Mouse (Mus musculus) adrenal gland, postnatal 36 days (tissue): ENCODE results near the gene Sppl3. TPM values are rescaled to one million over a fixed set of nuclear protein-coding genes. Genes with fewer than 3 reads are reported as not detected.
A peak's percentile ranks its signal among the peaks of the same experiment; 100 is the strongest.

Experiments
- DNase-seq, 2 experiments: peaks; one replicate each; pipeline ENCODE4 v3.0.0; 2021; ENCODE audit warnings: mixed read lengths in 1 of 2
- long read RNA-seq, 2 experiments: library from polyadenylated mRNA; stranded (forward); transcript quantifications; one replicate each; pipeline ENCODE4 v2.0.0; 2021; ENCODE audit warnings: borderline sequencing depth in 2 of 2
- total RNA-seq, 2 experiments: library from RNA; stranded (reverse); gene quantifications; 2 replicates each; pipeline ENCODE4 v1.2.3; 2021

Gene Sppl3
- 10 to 100 TPM; 52.0 to 54.1 TPM for total RNA-seq
- long read RNA-seq, experiment 1, transcript Sppl3-201 (11 exons, 3,204 nt), result major isoform, 114 of 136 reads
- long read RNA-seq, experiment 1, partial matches to known transcripts, result 15 of 136 reads
- long read RNA-seq, experiment 1, other reads (novel, unspliced or antisense), result 6 of 136 reads
- long read RNA-seq, experiment 2, transcript Sppl3-201 (11 exons, 3,204 nt), result major isoform, 37 of 47 reads
- long read RNA-seq, experiment 2, partial matches to known transcripts, result 2 of 47 reads
- long read RNA-seq, experiment 2, other reads (novel, unspliced or antisense), result 8 of 47 reads

DNA sequence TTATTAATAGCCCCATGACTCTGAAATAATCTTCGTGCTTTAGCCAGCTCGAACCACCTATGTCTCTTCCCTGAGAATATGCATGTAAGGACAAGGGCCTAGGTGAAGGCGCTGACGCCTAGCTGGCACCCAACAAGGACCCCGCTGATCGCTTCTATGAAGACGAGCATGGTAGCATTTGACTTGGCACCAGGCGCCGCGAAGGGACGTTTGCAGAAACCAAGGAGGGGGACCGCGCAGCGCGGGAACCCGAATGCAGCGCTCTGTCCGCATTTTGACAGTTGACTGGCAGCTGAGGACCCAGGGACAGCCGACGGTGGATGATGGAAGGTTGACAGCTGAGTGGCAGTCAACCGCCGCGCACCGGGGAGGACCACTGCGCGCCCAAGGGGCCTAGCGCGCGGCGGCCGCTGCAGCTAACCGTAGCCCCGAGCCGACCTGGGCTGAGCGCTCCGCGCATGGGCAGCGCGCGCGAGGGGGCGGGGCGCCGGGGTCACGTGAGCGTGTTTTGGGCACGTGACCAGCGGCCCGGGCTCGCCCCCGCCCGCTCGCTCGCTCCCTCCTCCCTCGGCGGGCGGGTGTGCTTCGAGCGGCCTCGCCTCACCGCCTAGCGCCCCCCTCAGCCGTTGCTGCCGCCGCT, at the start of gene Sppl3:
Sppl3 (plus strand) TSS at position 561 of the 640 bp plus-strand sequence.
- DNase-seq, result peak; percentile 96 to 97

DNA sequence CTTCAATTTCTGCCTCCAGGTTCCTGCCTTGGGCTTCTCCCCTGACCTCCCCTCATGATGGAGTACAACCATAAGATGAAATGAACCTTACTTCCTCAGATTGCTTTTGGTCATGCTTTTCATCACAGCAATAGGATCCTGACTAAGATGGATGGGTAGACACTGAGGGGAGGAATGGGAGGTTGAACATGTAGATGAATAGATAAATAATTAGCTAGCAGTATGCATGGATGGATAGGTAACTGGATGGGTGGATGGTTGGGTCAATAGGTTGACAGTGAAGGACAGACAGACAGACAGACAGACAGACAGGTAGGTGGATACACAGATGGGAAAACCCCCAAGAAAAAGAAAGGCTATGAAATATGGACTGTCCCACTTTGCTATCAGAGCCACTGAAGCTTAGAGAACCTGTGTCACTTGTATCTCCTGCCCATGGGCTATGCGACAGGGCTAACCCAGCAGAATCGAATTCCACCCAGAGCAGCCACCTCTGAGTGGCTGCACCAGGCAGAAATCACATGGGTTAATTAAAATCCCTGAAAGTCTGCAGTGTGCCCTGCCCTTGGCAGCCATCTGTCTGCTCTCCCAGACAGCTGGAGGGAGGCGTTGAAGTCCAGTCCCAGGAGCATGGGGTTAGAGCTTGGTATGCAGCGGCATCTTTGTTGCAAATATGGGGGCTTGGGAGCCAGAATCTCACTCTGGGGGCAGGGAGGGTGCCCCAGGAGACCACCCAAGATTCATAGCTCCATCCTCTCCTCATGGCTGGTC, 49.2 kb upstream of the Sppl3 start:
- DNase-seq, result no peak

DNA sequence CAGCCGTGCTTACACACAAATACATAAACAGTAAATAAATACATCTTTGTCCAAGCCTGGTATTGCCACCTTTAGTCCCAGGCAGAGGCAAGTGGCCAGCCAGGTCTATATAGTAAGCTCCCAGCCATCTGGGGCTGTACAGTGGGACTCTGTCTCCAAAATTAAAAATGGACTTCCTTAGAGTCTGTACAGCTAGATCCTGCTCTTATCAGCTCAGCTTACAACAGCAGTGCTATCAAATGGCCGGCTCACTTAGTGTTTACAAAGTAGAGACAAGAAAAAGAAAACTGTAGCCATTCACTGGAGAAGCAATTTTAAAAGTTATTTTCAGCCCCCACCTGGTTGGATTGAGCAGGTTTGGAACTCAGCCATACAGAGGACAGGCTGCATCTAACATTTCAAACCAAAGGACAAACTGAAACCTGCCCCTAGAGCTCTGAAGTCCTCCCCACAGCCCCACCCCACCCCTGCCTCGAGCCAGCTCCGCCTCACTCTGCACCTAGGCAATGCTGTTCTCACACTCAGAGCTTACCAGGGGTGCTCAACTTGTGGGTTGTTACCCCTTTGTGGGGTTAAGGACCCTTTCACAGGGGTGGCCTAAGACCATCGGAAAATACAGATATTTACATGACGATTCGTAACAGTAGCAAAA, 46.5 kb upstream of the Sppl3 start:
- no peak for DNase-seq

DNA sequence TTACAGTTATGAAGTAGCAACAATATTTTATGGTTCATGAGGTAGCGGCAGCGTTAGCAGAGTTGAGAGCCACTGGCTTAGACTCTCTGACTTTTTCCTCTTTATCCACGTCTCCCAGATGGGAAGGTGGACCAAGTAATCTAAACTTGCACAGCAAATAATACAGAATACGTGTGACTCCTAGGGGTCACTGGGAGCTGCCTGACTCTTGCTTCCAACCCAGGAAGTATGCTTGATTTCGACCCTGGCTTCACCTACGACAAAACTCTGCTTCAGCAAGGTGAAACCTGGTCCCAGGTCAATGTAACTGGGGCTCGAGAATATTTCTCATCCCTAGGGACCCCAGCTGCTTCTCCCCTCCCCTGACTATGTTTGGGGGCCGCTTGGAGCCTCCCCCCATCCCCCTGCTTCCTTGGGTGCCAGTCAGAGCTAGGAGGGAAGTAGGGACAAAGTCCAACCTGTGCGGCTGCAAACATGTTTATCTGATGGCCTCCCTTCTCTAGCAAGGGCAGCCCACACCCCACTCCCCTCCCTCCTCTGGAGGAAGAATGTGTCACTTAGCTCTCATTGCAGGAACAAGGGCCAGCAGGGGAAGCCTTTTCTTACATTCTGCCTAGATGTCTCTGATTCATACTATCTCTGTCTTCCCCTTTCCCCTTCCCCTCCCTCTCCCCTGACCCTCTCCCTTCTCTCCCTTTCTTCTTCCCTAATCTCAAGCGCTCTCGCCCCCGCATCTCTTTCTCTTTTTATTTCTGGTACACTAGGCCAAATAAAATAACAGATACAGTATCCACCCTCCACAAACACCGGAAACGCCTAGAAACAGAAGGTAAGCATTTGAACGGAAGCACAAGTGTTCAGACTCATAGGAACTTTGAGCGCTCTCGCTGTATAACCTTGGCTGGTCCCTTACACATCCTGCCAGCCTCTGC, 45.7 kb upstream of the Sppl3 start:
- no peak for DNase-seq

DNA sequence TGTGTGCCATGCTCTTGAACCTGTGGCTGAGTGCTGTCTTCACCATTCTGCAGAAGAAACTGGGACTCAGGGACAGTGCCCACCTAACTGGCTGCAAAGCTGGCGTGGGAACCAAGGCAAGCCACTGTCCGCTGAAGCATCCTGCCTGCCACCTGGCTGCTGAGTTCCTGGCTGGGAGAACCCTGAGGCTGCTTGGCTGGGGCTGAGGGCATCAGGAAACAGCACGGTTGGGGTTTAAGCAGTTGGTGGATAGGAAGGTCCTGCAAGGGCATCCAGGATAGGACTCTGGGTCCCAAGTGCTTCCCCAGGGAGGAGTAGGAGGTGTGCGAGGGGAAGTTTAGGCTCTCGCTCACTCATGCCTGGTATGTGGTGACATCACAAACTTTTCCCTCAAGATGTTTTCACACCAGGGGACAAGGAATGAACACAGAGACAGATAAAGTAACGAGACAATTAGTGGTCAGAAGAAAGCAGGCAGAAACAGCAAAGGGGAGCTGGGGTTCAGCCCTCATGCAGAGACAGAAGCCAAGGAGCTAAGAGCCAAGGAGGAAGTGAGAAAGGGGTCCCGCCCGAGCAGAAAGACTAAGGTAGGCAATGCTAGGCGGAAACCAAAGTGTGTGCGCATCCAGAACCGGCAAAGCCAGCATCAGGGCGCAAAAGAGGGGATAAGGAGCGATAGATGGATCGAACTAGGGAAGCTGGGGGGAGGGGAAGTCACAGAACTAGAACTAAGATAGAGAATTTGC, 43.2 kb upstream of the Sppl3 start:
- DNase-seq, result no peak

DNA sequence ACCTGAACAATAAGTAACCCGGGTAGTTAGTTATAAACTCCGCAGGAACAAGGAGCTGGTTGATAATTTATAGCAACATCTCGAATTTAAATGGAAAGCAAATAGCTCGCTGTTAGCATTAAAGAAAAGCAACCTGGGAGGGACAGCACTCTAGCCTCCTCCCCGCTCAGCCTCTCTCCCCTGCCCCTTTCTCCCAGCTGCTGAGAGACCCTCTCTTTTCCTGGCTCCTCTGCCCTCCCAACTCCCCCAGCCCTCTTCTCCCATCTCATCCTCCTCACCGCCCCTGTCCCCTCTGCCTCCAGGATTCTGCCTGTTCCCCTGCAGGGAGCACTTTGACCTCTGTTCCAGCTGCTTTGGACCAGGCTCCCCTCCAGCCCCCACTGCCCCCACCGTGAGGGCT, 42.3 kb upstream of the Sppl3 start:
- DNase-seq, result no peak

DNA sequence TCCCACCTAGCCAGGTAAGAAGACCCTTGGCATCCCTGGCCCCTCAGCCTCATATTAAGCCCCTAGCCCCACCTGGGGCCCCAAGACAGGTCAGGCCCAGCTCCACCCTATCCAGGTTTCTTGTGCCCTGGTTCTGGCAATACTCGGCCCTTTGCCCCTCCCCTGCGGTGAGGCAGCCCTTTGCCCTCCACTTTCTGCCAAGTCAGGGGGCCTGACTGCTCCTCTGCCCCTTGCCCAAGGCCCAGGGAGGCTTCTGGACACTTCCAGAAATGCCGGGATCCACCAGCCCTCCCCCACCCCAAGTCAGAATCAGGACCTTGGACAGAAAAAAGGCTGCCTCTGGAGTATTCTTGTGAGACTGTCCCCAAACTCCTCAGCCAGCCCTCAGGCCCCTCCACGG, 41.9 kb upstream of the Sppl3 start:
- DNase-seq, result no peak

DNA sequence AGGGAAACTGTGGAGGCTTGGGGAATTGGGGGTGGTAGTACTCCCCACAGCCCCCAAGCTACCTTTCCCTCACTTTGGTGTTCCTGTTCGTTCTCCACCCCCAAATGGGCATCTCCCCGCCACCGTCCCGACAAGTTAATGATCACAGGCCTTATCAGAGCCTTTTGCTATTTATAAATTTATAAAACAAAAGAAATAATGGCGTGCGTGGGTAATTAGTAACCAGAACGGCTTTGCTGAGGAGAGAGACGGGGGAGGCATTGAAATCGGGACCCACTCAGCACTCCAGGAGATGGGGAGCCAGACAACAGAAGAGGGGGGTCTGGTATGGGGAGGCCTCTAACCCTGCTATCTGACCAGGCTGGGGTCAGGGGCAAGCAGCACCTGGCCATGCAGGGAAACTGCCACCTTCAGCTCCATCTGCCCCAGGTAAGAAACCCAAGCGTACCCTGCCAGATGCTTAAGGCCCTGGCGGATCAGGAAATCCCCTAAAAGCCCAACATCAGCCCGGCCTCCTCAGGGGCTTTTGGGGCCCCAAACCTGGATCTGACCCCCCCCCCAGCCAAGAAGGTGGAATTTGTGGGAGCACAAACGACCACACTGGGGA, 41.2 kb upstream of the Sppl3 start:
- DNase-seq, result no peak

DNA sequence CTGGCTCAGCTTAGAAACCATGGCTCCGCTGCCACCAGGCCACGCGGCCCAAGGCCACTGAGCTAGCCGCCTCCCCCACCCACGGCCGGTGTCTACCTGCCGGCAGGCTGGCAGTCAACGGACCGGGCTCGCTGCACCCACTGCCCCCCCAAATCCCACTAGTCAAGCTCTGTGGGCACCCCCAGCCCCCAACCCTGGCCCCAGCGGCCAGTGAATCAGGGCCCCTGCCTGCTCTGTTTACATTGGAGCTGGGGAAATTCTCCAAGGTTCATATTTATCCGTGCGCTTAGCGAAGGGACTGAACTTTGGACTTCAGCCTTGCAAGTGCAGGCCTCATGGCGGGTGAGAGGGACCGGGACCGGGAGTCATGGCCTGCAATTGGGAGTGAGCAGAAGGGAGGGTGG, 40.1 kb upstream of the Sppl3 start, which contains the start of gene Hnf1a:
Hnf1a (minus strand) TSS at position 271 of the 404 bp plus-strand sequence.
- DNase-seq, result no peak

DNA sequence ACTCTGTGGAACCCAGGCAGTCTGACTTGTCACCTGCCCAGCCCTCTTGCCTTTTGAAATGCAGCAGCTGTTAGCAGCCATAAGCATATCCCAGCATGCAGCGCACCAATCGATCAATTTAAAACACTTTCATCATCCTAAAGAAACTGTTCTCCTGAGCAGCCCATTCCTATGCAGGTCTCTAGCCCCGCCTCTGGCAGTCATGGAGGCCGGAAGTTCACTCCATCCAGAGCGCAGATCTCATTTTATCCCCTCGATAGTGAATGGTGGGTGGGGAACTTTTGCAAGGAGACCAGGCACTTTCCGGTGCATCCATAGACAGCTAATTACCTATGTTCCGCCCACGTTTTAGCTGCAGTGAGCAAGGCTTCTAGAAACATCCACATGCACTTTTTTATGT, 38.7 kb upstream of the Sppl3 start:
- DNase-seq, result no peak

DNA sequence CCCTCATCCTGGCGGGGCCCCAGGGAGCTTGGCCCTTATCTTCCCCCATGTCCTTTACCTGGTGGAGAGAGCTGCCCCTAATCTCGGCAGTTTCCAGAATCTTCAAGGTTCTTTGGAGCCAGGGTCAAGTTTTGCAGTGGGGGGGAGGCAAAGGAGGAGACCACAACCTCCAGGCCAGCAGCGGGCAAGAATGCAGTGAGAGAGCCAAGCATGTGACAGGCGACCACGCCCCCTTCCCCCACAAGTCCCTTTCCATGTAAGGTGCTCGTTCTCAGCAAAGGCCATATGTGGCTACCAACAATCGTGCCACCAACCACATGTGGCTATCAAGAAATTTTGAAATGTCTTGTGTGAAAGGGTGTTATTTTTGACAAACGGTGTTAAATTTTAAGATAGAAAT, 37.8 kb upstream of the Sppl3 start:
- no peak for DNase-seq

DNA sequence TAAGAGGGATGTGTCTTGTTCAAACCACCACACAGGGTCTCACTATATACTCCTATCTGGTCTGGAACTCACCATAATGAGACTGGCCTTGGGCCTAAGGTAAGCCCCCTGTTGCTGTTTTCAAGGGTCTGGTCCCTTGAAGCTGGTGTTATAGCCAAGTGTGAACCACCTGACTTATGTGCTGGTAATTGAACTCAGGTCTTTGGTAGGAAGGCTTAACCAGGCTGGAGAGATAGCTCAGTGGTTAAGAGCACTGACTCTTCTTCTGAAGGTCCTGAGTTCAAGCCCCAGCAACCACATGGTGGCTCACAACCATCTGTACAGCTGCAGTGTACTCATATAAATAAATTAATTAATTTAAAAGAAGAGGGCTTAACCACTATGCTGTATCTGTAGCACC, 34.0 kb upstream of the Sppl3 start:
- DNase-seq, result no peak

DNA sequence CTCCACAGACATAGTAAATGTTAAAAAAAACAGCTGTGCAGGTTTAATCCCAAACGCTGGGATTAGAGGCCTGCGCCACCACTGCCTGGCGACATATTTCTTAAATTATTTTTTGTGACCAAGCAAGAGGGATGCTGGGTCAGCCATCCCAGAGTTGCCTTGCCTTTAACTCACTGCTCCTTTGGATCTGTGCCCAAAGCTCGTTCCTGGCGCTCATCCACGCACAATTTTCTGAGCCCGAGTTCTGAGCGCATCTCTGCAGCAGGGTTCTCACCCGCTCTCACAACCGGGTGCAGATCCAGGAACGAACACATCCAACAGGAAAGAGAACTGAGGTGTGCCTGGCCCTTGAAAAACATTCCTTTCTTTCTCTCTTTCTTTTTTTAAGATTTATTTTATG, 32.5 kb upstream of the Sppl3 start:
- no peak for DNase-seq

DNA sequence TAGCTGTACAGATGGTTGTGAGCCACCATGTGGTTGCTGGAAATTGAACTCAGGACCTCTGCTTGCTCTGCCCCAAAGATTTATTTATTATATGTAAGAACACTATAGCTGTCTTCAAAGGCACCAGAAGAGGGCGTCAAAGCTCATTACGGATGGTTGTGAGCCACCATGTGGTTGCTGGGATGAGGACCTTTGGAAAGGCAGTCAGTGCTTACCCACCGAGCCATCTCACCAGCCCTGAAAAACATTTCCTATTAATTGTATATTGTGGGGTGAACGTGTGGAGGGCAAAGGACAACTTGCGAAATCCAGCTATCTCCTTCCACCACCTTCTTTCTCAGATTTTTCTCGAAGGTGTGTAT, 32.1 kb upstream of the Sppl3 start:
- DNase-seq, result no peak

DNA sequence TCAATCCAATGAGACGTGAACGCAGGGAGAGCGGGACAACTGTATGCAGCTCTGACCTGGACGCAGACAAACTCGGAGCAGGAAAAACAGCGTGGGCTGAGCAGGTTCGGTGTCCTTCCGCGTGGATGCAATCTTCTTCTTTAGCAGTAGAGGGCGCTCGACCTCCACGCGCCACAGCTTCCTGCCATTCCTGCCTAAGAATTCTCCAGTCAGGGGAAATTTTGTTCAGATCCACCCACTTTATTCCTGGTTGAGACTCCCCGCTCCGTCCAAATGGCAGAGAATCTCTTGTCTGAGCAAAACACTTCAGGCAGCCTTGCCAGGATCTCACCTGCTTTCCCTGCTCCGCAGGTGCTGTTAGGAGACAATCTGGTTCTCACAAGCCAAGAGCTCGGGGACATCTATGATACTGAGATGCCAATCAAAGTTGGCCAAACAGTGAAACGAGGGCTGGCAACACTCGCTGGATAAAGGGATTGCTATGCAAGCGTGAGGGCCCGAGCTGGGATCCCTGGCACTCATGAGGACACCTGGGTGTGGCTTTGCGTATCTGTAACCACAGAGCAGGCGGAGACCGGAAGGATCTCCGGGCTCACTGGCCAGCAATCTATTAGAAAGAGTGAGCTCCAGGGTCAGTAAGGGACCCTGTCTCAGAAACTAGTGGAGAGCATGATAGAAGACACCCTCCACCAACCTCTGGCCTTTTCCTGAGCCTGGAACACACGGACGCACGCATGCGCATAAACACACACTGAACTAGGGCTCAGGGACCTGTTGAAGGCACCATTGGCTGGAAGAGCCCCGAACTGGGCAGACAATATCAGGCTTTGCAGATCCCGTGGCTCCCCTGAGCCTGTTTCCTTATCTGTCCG, 31.5 kb upstream of the Sppl3 start:
- peak; percentile 74 to 78 for DNase-seq

DNA sequence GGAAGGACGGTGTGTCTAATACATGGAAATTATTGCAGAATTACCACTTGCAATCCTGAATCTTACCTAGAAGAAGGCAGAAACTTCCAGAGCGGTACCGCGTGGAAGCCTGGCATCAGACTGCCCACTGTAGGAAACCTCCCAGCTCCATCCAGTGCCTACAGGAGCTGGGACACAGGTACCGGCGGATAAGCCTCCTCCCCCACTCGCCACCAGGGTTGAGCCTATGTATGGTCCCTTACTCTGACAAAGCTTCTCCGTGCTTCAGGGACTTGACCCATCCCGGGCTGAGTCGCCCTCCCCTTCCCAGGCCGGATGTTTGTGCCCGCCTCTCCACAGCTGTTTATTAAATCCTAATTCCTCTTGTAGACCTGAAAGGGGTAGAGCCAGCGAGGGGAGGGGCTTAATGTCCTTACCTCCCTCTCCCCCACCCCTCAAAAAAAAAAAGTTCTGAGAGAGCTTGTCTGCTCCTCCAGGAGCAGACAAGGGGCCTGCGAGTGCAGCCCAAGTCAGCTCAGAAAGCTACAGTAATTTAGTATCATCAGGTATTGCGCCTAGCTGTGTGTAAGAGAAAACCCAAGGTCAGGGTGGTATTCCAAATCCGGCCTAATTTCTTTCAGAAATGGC, 30.7 kb upstream of the Sppl3 start:
- peak in 1 of 2 experiments; percentile 27 for DNase-seq

DNA sequence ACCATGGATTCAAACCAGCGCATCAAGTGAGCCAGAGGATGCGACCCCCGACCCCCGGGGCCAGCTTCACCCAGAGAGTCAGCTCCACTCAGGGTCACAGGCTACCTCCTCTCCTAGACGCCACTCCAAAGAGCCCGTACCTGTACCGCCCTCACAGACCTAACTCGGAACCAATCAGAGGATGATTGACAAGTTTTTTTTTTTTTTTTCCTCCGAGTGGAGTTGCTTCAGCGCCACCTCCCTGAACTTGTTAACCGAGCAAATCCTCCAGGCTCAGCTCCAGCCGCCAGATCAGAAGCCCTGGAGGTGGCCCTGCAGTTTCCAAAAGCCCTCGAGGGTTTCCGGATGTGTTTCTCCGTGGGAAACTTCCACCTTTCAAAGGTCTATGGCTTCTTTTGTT, 28.9 kb upstream of the Sppl3 start:
- DNase-seq, result no peak

DNA sequence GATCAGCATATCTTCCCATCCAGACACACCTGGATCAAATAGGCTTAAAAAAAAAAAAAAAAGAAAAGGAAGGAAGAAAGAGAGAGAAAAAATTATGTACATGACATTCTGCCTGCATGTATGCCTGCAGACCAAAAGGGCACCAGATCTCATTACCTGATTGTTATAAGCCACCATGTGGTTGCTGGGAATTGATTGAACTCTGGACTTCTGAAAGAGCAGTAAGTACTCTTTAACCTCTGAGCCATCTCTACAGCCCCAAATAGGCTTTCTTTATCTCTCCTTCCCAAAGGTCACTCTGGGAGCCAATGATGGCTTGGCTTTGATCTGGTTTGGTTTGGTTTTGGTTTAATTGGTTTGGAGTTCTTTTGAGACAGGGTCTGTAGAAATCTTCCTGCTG, 25.9 kb upstream of the Sppl3 start:
- DNase-seq, result no peak

DNA sequence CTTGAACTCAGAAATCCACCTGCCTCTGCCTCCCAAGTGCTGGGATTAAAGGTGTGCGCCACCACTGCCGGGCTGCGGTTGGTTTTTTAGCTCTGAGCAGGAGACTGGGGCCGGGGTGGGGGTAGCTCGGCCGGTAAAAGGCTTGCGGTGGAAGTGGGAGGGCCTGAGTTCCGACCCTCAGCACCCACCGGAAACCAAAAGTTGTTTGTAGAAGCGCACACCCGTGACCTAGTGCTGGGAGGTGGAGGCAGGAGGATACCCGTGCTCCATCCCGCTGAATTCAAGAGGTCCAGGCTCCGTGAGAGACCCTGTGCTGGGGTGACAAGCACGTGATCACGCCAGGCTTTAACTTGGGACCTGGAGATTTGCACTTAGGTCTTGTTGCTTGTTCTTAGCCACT, 14.5 kb upstream of the Sppl3 start:
- DNase-seq, result no peak
